Mouse (Mus musculus): ENCODE data around the gene Ptprf.

DNA sequence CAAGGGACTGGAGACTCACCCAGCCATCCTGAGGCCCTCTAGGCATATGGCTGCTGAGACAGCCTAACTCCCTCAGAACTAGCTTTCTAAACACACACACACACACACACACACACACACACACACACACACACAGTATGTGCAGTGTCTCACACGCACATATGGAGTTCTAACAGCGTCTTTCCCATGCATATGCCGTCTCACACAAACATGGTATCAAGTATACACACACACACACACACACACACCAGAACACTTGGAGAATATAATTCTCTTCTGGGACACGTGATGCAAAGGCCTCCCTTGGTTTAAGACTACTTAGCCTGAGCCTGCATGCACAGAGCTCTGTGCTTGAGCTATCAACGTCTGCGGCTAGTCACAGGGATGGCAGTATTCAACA lies 59.3 kb downstream of the Ptprf start:
- TF ChIP-seq CTCF (IDR thresholded peaks at IDR 0.05; ENCODE audit: extremely low read depth, insufficient read depth, low read length) (no peak), POLR2A (IDR thresholded peaks at IDR 0.05; ENCODE audit: extremely low read depth, insufficient read depth, low read length) (no peak)

Data from cortical plate, adult 2 months (tissue).